Mouse (Mus musculus): ENCODE results near the gene Mex3a. TPM values are rescaled to one million over a fixed set of nuclear protein-coding genes. Genes with fewer than 3 reads are reported as not detected.

Gene Mex3a
- polyA plus RNA-seq, 1 experiment from 2014 or later: 44.4 TPM

- DNase-seq (ENCODE audit: low spot score): peak; percentile 55
- 74% methylated on average over 4 of the region's 4 CpGs for WGBS
- no peaks in the 10 kb centered on the region for H3K9me3 ChIP-seq (ENCODE audit: control insufficient read depth, low read length)
- H3K4me3 ChIP-seq (ENCODE audit: low read depth, low read length): no peak overlapping the region
- H3K9ac ChIP-seq (ENCODE audit: low read length): no peak overlapping the region
- H3K4me2 ChIP-seq (ENCODE audit: low read depth, low read length, severe bottlenecking): no peak overlapping the region
- H3K4me1 ChIP-seq (replicated peaks; ENCODE audit: control insufficient read depth, insufficient read depth, low read length): no peaks in the 10 kb centered on the region; the same call in 1 of the 2 replicates
- H3K27me3 ChIP-seq (ENCODE audit: control insufficient read depth, insufficient read depth, low read length): no peaks in the 10 kb centered on the region
- no peak for ATAC-seq (replicated peaks; ENCODE audit: low FRiP score)
- no peak overlapping the region for H3K27ac ChIP-seq (ENCODE audit: low read depth, low read length)
- peaks cover 37% of the 10 kb centered on the region for H3K36me3 ChIP-seq (ENCODE audit: control insufficient read depth, insufficient read depth, low read length)
These were observed 29.8 kb downstream of the Mex3a start for GRCm38 (mm10) chr3:88561989-88562388.

GRCm38 (mm10) chr3:88563442-88563841 is 31.2 kb downstream of the Mex3a start:
- H3K36me3 ChIP-seq (ENCODE audit: control insufficient read depth, insufficient read depth, low read length): peaks cover 37% of the 10 kb centered on the region
- 78% methylated on average over 4 of the region's 4 CpGs for WGBS
- no peak for ATAC-seq (replicated peaks; ENCODE audit: low FRiP score)
- H3K27ac ChIP-seq (ENCODE audit: low read depth, low read length): no peak overlapping the region
- no peak overlapping the region for H3K4me3 ChIP-seq (ENCODE audit: low read depth, low read length)
- H3K4me2 ChIP-seq (ENCODE audit: low read depth, low read length, severe bottlenecking): no peak overlapping the region
- no peak overlapping the region for H3K9ac ChIP-seq (ENCODE audit: low read length)
- no peaks in the 10 kb centered on the region for H3K4me1 ChIP-seq (replicated peaks; ENCODE audit: control insufficient read depth, insufficient read depth, low read length)
- no peaks in the 10 kb centered on the region for H3K9me3 ChIP-seq (ENCODE audit: control insufficient read depth, low read length)
- no peaks in the 10 kb centered on the region for H3K27me3 ChIP-seq (ENCODE audit: control insufficient read depth, insufficient read depth, low read length)
- DNase-seq (ENCODE audit: low spot score): no peak

- H3K4me3 ChIP-seq (ENCODE audit: low read depth, low read length): no peak overlapping the region
- WGBS: 93% methylated on average over 7 of the region's 7 CpGs
- no peak overlapping the region for H3K4me2 ChIP-seq (ENCODE audit: low read depth, low read length, severe bottlenecking)
- H3K36me3 ChIP-seq (ENCODE audit: control insufficient read depth, insufficient read depth, low read length): peaks cover 37% of the 10 kb centered on the region
- H3K9ac ChIP-seq (ENCODE audit: low read length): no peak overlapping the region
- no peaks in the 10 kb centered on the region for H3K4me1 ChIP-seq (replicated peaks; ENCODE audit: control insufficient read depth, insufficient read depth, low read length)
- H3K27me3 ChIP-seq (ENCODE audit: control insufficient read depth, insufficient read depth, low read length): no peaks in the 10 kb centered on the region
- no peak for DNase-seq (ENCODE audit: low spot score)
- no peak for ATAC-seq (replicated peaks; ENCODE audit: low FRiP score)
- no peak overlapping the region for H3K27ac ChIP-seq (ENCODE audit: low read depth, low read length)
- no peaks in the 10 kb centered on the region for H3K9me3 ChIP-seq (ENCODE audit: control insufficient read depth, low read length)
These were observed 31.8 kb downstream of the Mex3a start for GRCm38 (mm10) chr3:88563966-88564365.

- no peak for ATAC-seq (replicated peaks; ENCODE audit: low FRiP score)
- no peak for DNase-seq (ENCODE audit: low spot score)
- Histone ChIP-seq H3K27ac (ENCODE audit: low read depth, low read length) (no peak overlapping the region), H3K4me1 (replicated peaks; ENCODE audit: control insufficient read depth, insufficient read depth, low read length) (no peaks in the 10 kb centered on the region), H3K36me3 (ENCODE audit: control insufficient read depth, insufficient read depth, low read length) (peaks cover 27% of the 10 kb centered on the region), H3K4me2 (ENCODE audit: low read depth, low read length, severe bottlenecking) (no peak overlapping the region), H3K9me3 (ENCODE audit: control insufficient read depth, low read length) (no peaks in the 10 kb centered on the region), H3K9ac (ENCODE audit: low read length) (no peak overlapping the region), H3K27me3 (ENCODE audit: control insufficient read depth, insufficient read depth, low read length) (no peaks in the 10 kb centered on the region), H3K4me3 (ENCODE audit: low read depth, low read length) (no peak overlapping the region)
- 97% methylated on average over 3 of the region's 3 CpGs for WGBS
These were observed 33.9 kb downstream of the Mex3a start for GRCm38 (mm10) chr3:88566116-88566515.

- Histone ChIP-seq H3K27me3 (ENCODE audit: control insufficient read depth, insufficient read depth, low read length) (no peaks in the 10 kb centered on the region), H3K9me3 (ENCODE audit: control insufficient read depth, low read length) (no peaks in the 10 kb centered on the region), H3K4me2 (ENCODE audit: low read depth, low read length, severe bottlenecking) (no peak overlapping the region), H3K36me3 (ENCODE audit: control insufficient read depth, insufficient read depth, low read length) (peaks cover 27% of the 10 kb centered on the region), H3K4me1 (replicated peaks; ENCODE audit: control insufficient read depth, insufficient read depth, low read length) (no peaks in the 10 kb centered on the region), H3K27ac (ENCODE audit: low read depth, low read length) (no peak overlapping the region), H3K4me3 (ENCODE audit: low read depth, low read length) (no peak overlapping the region), H3K9ac (ENCODE audit: low read length) (no peak overlapping the region)
- ATAC-seq (replicated peaks; ENCODE audit: low FRiP score) (no peak), DNase-seq (ENCODE audit: low spot score) (no peak)
- WGBS: 98% methylated on average over 4 of the region's 4 CpGs
These were observed 34.4 kb downstream of the Mex3a start for GRCm38 (mm10) chr3:88566536-88567061.

- 98% methylated on average over 6 of the region's 6 CpGs for WGBS
- no peak overlapping the region for H3K4me3 ChIP-seq (ENCODE audit: low read depth, low read length)
These were observed 35.7 kb downstream of the Mex3a start for GRCm38 (mm10) chr3:88567892-88568291.

GRCm38 (mm10) chr3:88568615-88569014 is 36.4 kb downstream of the Mex3a start:
- no peak overlapping the region for H3K27ac ChIP-seq (ENCODE audit: low read depth, low read length)
- H3K9me3 ChIP-seq (ENCODE audit: control insufficient read depth, low read length): no peaks in the 10 kb centered on the region
- peaks cover 23% of the 10 kb centered on the region; the same call in 1 of the 2 replicates for H3K36me3 ChIP-seq (ENCODE audit: control insufficient read depth, insufficient read depth, low read length)
- no peaks in the 10 kb centered on the region for H3K27me3 ChIP-seq (ENCODE audit: control insufficient read depth, insufficient read depth, low read length)
- no peak overlapping the region for H3K9ac ChIP-seq (ENCODE audit: low read length)
- ATAC-seq (replicated peaks; ENCODE audit: low FRiP score) (no peak), DNase-seq (ENCODE audit: low spot score) (no peak)
- WGBS: 98% methylated on average over 2 of the region's 2 CpGs
- no peak overlapping the region for H3K4me2 ChIP-seq (ENCODE audit: low read depth, low read length, severe bottlenecking)
- H3K4me3 ChIP-seq (ENCODE audit: low read depth, low read length): no peak overlapping the region
- no peaks in the 10 kb centered on the region for H3K4me1 ChIP-seq (replicated peaks; ENCODE audit: control insufficient read depth, insufficient read depth, low read length)

More at GRCm38 (mm10) chr3:88567892-88568291, 35.7 kb downstream of the Mex3a start:
- H3K36me3 ChIP-seq (ENCODE audit: control insufficient read depth, insufficient read depth, low read length): peaks cover 25% of the 10 kb centered on the region
- no peaks in the 10 kb centered on the region for H3K27me3 ChIP-seq (ENCODE audit: control insufficient read depth, insufficient read depth, low read length)
- H3K9ac ChIP-seq (ENCODE audit: low read length): no peak overlapping the region
- no peaks in the 10 kb centered on the region for H3K4me1 ChIP-seq (replicated peaks; ENCODE audit: control insufficient read depth, insufficient read depth, low read length)
- no peaks in the 10 kb centered on the region for H3K9me3 ChIP-seq (ENCODE audit: control insufficient read depth, low read length)
- DNase-seq (ENCODE audit: low spot score) (no peak), ATAC-seq (replicated peaks; ENCODE audit: low FRiP score) (no peak)
- no peak overlapping the region for H3K4me2 ChIP-seq (ENCODE audit: low read depth, low read length, severe bottlenecking)
- H3K27ac ChIP-seq (ENCODE audit: low read depth, low read length): no peak overlapping the region

- 93% methylated on average over 2 of the region's 2 CpGs for WGBS
- DNase-seq (ENCODE audit: low spot score) (no peak), ATAC-seq (replicated peaks; ENCODE audit: low FRiP score) (no peak)
- Histone ChIP-seq H3K27me3 (ENCODE audit: control insufficient read depth, insufficient read depth, low read length) (no peaks in the 10 kb centered on the region), H3K9ac (ENCODE audit: low read length) (no peak overlapping the region), H3K4me2 (ENCODE audit: low read depth, low read length, severe bottlenecking) (no peak overlapping the region), H3K4me3 (ENCODE audit: low read depth, low read length) (no peak overlapping the region), H3K27ac (ENCODE audit: low read depth, low read length) (no peak overlapping the region), H3K4me1 (replicated peaks; ENCODE audit: control insufficient read depth, insufficient read depth, low read length) (no peaks in the 10 kb centered on the region), H3K9me3 (ENCODE audit: control insufficient read depth, low read length) (no peaks in the 10 kb centered on the region), H3K36me3 (ENCODE audit: control insufficient read depth, insufficient read depth, low read length) (peaks cover 22% of the 10 kb centered on the region; the same call in 1 of the 2 replicates)
These were observed 36.9 kb downstream of the Mex3a start for GRCm38 (mm10) chr3:88569093-88569492.

- Histone ChIP-seq H3K9me3 (ENCODE audit: control insufficient read depth, low read length) (no peaks in the 10 kb centered on the region), H3K9ac (ENCODE audit: low read length) (no peak overlapping the region), H3K4me2 (ENCODE audit: low read depth, low read length, severe bottlenecking) (no peak overlapping the region), H3K4me1 (replicated peaks; ENCODE audit: control insufficient read depth, insufficient read depth, low read length) (no peaks in the 10 kb centered on the region), H3K36me3 (ENCODE audit: control insufficient read depth, insufficient read depth, low read length) (peaks cover 20% of the 10 kb centered on the region; the same call in 1 of the 2 replicates), H3K27ac (ENCODE audit: low read depth, low read length) (no peak overlapping the region), H3K27me3 (ENCODE audit: control insufficient read depth, insufficient read depth, low read length) (no peaks in the 10 kb centered on the region), H3K4me3 (ENCODE audit: low read depth, low read length) (no peak overlapping the region)
- no peak for ATAC-seq (replicated peaks; ENCODE audit: low FRiP score)
- 95% methylated on average over 5 of the region's 5 CpGs for WGBS
- no peak for DNase-seq (ENCODE audit: low spot score)
These were observed 37.5 kb downstream of the Mex3a start for GRCm38 (mm10) chr3:88569694-88570093.

All from forebrain, embryonic 11.5 days (tissue).